8 mouse cellular contexts compared by ENCODE assay signal in the genomic region with DNA sequence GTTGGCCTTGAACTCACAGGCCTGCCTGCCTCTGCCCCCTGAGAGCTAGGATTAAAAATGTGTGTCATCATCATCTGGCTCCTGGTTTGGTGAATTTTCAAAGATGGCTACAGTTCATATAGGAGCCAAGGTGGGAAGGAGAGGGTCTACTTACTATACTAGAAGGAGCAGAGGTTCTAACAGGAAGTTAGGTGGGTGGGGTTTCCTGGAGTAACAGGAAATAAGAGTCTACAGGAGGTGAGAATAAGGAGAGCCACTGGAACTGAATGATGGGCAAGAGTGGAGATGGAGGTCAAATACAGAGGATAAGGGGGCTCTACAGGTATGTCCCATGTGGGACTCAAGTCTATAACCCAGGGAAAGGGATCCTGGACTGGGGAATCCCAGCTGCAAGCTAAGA. TPM values are rescaled to one million over a fixed set of nuclear protein-coding genes. Genes with fewer than 3 reads are reported as not detected.
DNase-seq lines count a peak whose midpoint lies in the region; ATAC-seq and TF ChIP-seq lines count a peak whose summit lies in the region.
"Had no signal": no experiment of that assay in that cellular context is flagged by ENCODE, and none has a peak within 500 bp of the region (broad histone marks: within the 10 kb centered on the region; RNA-seq: fewer than 3 reads in every experiment).

No protein-coding gene starts in this region.

- intact Hi-C loops in left cerebral cortex, postnatal 10 days (cut with DNase I): no loop called here

- peaks cover 41% of the 10 kb centered on the region for H3K4me1 ChIP-seq in thymus, adult 2 months (replicated peaks; ENCODE audit: control insufficient read depth, insufficient read depth, low read length)
- H3K4me1 ChIP-seq in forebrain, embryonic 15.5 days: peaks cover 42% of the 10 kb centered on the region
- H3K4me1 ChIP-seq in liver, embryonic 13.5 days (replicated peaks): peaks cover 60% of the 10 kb centered on the region

- H3K4me3 ChIP-seq in thymus, adult 2 months (ENCODE audit: control insufficient read depth, insufficient read depth, low read length): no peak overlapping the region
- H3K4me3 ChIP-seq in forebrain, embryonic 15.5 days: peak overlapping the region; percentile 68
- peak overlapping the region; percentile 92 for H3K4me3 ChIP-seq in liver, embryonic 13.5 days (replicated peaks)

- TF ChIP-seq CTCF in thymus, adult 2 months (IDR thresholded peaks at IDR 0.05; ENCODE audit: borderline replicate concordance, control insufficient read depth, extremely low read depth, insufficient read depth, low read length, poor library complexity): no peak

- no peaks in the 10 kb centered on the region; the same call in 1 of the 2 replicates for H3K27me3 ChIP-seq in thymus, adult 2 months (ENCODE audit: control insufficient read depth, insufficient read depth, low read length)
- peaks cover 1% of the 10 kb centered on the region; the same call in 1 of the 2 replicates for H3K27me3 ChIP-seq in forebrain, embryonic 15.5 days
- H3K27me3 ChIP-seq in liver, embryonic 13.5 days: no peaks in the 10 kb centered on the region

- ATAC-seq in forebrain, embryonic 15.5 days (replicated peaks): no peak
- ATAC-seq in liver, embryonic 13.5 days (ENCODE audit: low read depth): no peak

- no peaks in the 10 kb centered on the region for H3K9me3 ChIP-seq in forebrain, embryonic 15.5 days
- H3K9me3 ChIP-seq in liver, embryonic 13.5 days (replicated peaks): no peaks in the 10 kb centered on the region

- H3K36me3 ChIP-seq in thymus, adult 2 months (ENCODE audit: control insufficient read depth, insufficient read depth, low read length): peaks cover 13% of the 10 kb centered on the region; the same call in 1 of the 2 replicates
- H3K36me3 ChIP-seq in forebrain, embryonic 15.5 days: peaks cover 11% of the 10 kb centered on the region; the same call in 1 of the 2 replicates
- H3K36me3 ChIP-seq in liver, embryonic 13.5 days: peaks cover 39% of the 10 kb centered on the region

- TF ChIP-seq POLR2A in thymus, adult 2 months (IDR thresholded peaks at IDR 0.05; ENCODE audit: control insufficient read depth, extremely low read depth, insufficient read depth, low read length, poor library complexity): no peak

- DNase-seq in thymus, postnatal 0 days (ENCODE audit: low spot score): peak; percentile 33
- no peak for DNase-seq in thymus, adult 2 months
- DNase-seq in liver, embryonic 13.5 days: no peak
- DNase-seq in left cerebral cortex, postnatal 10 days (ENCODE audit: extremely low spot score in 1 of 2, low spot score in 2 of 2): no peak
- DNase-seq in cerebellum, postnatal 14 days: no peak
- no peak for DNase-seq in thymus, postnatal 25 days
- DNase-seq: adrenal gland, adult 8-10 months had no signal

- no peak overlapping the region for H3K27ac ChIP-seq in thymus, adult 2 months (ENCODE audit: control insufficient read depth, insufficient read depth, low read length)
- H3K27ac ChIP-seq in forebrain, embryonic 15.5 days (replicated peaks): no peak overlapping the region
- H3K27ac ChIP-seq in liver, embryonic 13.5 days: peak overlapping the region; percentile 82

- H3K4me2 ChIP-seq in forebrain, embryonic 15.5 days (replicated peaks): peak overlapping the region; percentile 77
- H3K4me2 ChIP-seq in liver, embryonic 13.5 days: peak overlapping the region; percentile 85

- no peak overlapping the region; the same call in 1 of the 2 replicates for H3K9ac ChIP-seq in forebrain, embryonic 15.5 days (replicated peaks)
- peak overlapping the region; percentile 92 for H3K9ac ChIP-seq in liver, embryonic 13.5 days

RNA-seq across cellular contexts. Expression of gene Cdc37, which starts 1.4 kb away (rescaled TPM):
- 281 and 307 TPM in 2 replicates for polyA plus RNA-seq in thymus, postnatal 0 days (2015; fragmentation: Nextera tagmentation; extraction: Ambion mirVana)
- polyA plus RNA-seq in thymus, adult 2 months (2012; rRNA removed): 91.1 and 92.5 TPM in 2 replicates
- 217 and 221 TPM in 2 replicates for polyA plus RNA-seq in forebrain, embryonic 15.5 days (2015; fragmentation: Nextera tagmentation; extraction: Ambion mirVana)
- 170 and 200 TPM in 2 replicates for polyA plus RNA-seq in liver, embryonic 13.5 days (2015; fragmentation: Nextera tagmentation; extraction: Ambion mirVana)
- total RNA-seq in left cerebral cortex, postnatal 10 days (2021): 100 to 1,000 TPM; 127 to 129 TPM

RNA-seq across cellular contexts. Expression of gene Pde4a, which starts 17.1 kb away (rescaled TPM):
- 0.95 and 1.0 TPM in 2 replicates for polyA plus RNA-seq in thymus, postnatal 0 days (2015; fragmentation: Nextera tagmentation; extraction: Ambion mirVana)
- polyA plus RNA-seq in thymus, adult 2 months (2012; rRNA removed): 6.1 and 6.8 TPM in 2 replicates
- polyA plus RNA-seq in forebrain, embryonic 15.5 days (2015; fragmentation: Nextera tagmentation; extraction: Ambion mirVana): 23.7 and 25.9 TPM in 2 replicates
- 2.0 and 2.1 TPM in 2 replicates for polyA plus RNA-seq in liver, embryonic 13.5 days (2015; fragmentation: Nextera tagmentation; extraction: Ambion mirVana)
- 10 to 100 TPM; 65.6 to 67.5 TPM for total RNA-seq in left cerebral cortex, postnatal 10 days (2021)

RNA-seq across cellular contexts. Expression of gene Tyk2, which starts 17.4 kb away (rescaled TPM):
- polyA plus RNA-seq in thymus, postnatal 0 days (2015; fragmentation: Nextera tagmentation; extraction: Ambion mirVana): 13.8 and 14.0 TPM in 2 replicates
- polyA plus RNA-seq in thymus, adult 2 months (2012; rRNA removed): 50.7 and 51.1 TPM in 2 replicates
- 10.3 and 11.1 TPM in 2 replicates for polyA plus RNA-seq in forebrain, embryonic 15.5 days (2015; fragmentation: Nextera tagmentation; extraction: Ambion mirVana)
- 6.2 and 7.2 TPM in 2 replicates for polyA plus RNA-seq in liver, embryonic 13.5 days (2015; fragmentation: Nextera tagmentation; extraction: Ambion mirVana)
- 10 to 100 TPM; 11.2 to 13.2 TPM for total RNA-seq in left cerebral cortex, postnatal 10 days (2021)

RNA-seq across cellular contexts. Expression of gene Raver1, which starts 56.6 kb away (rescaled TPM):
- 33.2 and 45.9 TPM in 2 replicates for polyA plus RNA-seq in thymus, postnatal 0 days (2015; fragmentation: Nextera tagmentation; extraction: Ambion mirVana)
- 229 and 270 TPM in 2 replicates for polyA plus RNA-seq in thymus, adult 2 months (2012; rRNA removed)
- 36.8 and 42.0 TPM in 2 replicates for polyA plus RNA-seq in forebrain, embryonic 15.5 days (2015; fragmentation: Nextera tagmentation; extraction: Ambion mirVana)
- 18.4 and 27.0 TPM in 2 replicates for polyA plus RNA-seq in liver, embryonic 13.5 days (2015; fragmentation: Nextera tagmentation; extraction: Ambion mirVana)
- 10 to 100 TPM; 31.2 to 31.4 TPM for total RNA-seq in left cerebral cortex, postnatal 10 days (2021)

RNA-seq across cellular contexts. Expression of gene Gm38431, which starts 56.6 kb away (rescaled TPM):
- 1.2 and 1.6 TPM in 2 replicates for polyA plus RNA-seq in thymus, postnatal 0 days (2015; fragmentation: Nextera tagmentation; extraction: Ambion mirVana)
- polyA plus RNA-seq in thymus, adult 2 months (2012; rRNA removed): 13.5 and 18.0 TPM in 2 replicates
- 1.0 and 1.3 TPM in 2 replicates for polyA plus RNA-seq in forebrain, embryonic 15.5 days (2015; fragmentation: Nextera tagmentation; extraction: Ambion mirVana)
- polyA plus RNA-seq in liver, embryonic 13.5 days (2015; fragmentation: Nextera tagmentation; extraction: Ambion mirVana): 1.3 and 1.6 TPM in 2 replicates
- total RNA-seq in left cerebral cortex, postnatal 10 days (2021): 1 to 10 TPM; 2.1 to 3.2 TPM
